Mouse (Mus musculus) ES-Bruce4 (cell line): ENCODE results near the gene Neurl1a.

Experiments used
- CTCF ChIP-seq: IDR thresholded peaks from one replicate; pipeline ENCODE4 v1.8.1; 2011; ENCODE audit warnings: low read depth, low read length
- POLR2A ChIP-seq: IDR thresholded peaks from one replicate; pipeline ENCODE4 v1.8.1; 2011; ENCODE audit warnings: low read length; ENCODE audit not compliant: insufficient read depth

- TF ChIP-seq CTCF: peak; percentile 40
- TF ChIP-seq POLR2A: no peak
Observed at GRCm38 (mm10) chr19:47213470-47213869, 34.9 kb downstream of the Neurl1a start.
